Mouse (Mus musculus): ENCODE measurements at regions not wholly inside any gene's neighbourhood (a gene's known extent, or its start where the extent isn't known, plus 50 kb on each side); places are given as distances from the start of the nearest gene placed in this dataset.
A peak's percentile ranks its signal among the peaks of the same experiment; 100 is the strongest.

DNA sequence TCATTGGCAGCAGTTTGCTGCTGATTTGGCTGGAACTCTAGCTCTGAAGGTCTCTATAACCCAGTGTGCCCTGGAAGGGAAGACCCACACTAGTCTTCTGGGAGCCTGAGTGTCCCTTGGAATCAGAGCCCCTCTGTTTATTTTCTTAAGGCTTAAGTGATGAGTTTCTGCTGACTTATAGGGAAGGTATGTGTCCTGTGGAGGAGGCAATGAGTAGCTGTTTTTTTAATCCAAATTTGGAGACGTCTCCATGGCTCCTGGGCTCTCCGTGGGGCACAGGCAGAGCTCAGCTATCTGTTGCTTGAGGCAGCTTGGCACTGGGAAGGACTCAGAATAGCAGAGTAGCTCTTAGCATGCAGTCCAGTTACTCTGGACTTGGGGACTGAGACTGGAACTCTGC lies 146.4 kb downstream of the Ttc32 start:
- no peak for DNase-seq

DNA sequence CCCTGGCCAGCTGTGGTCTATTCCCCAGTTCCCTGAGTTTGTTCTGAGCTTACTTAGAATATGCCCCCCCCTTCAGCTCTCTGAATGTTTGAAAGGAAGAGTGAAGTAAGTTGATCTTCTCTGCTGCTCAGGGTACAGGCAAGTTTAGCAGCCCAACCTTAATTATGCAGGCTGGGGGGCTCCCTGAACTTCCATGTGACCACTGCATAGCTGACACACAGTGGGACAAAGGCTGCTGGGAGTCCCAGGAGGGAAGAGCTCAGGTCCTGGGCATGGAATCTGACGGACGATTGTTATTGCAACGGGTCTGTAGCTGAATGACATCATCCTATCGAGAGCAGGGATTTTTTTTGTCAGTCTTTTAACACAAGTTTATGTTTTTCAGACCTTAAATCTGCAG lies 148.8 kb downstream of the Ttc32 start:
- no peak for DNase-seq

DNA sequence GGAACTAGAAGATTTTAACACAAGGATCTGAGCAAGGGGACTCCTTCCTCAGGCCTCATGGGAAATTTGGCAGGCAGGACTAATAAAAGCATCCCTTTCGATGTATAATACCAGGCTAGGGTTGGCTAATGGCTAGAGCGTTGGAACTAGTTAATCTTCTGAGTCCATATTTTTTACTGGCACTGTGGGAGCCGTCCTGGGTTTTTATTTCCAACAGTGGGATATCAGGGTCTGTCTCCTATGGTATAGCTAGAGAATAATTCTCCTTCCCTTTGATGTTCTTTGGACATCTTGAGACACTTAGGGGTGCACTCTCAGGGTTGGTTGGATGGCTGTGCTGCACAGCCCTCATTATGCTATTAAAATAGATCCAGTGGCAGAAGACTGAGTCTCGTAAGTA lies 150.9 kb downstream of the Ttc32 start:
- no peak for DNase-seq

DNA sequence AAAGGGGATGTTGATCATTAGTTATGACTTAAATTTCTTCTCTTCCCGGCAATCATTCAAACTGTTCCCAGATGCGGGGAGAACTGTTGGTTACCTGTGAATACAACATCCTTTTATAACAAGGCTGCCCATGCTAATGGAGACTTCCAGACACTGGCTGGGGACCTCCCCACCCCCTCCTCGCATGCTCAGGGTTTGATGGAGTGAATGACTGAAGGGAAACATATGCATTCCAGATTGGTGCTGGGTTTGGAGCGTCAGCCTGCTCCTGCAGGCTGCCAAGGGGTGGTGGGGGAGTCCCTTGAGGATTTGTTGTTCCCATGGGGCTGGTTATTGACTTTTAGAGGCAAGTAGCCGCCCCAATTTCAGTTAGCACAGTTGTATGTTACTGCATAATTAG lies 161.9 kb downstream of the Ttc32 start:
- DNase-seq, result peak in 1 of 2 experiments; percentile 29

DNA sequence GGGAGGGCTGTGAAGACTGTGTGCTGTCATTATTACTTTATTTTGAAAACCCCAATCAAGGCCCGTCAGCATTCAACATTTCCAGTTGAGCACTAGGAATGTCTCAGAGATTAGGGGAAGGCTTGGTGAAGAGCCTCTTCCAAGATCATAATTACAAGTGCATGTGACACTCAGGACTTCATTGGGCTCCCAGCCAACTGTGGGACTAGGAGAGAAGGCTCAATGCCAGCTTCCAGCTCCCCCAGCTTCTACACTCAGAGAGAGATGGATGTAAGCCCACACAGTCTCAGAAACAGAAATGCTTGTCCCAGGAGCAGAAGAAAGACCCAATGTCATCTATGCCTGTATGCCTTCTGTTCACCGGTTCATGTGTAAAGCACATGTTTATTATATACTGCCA lies 169.5 kb downstream of the Ttc32 start:
- DNase-seq, result no peak

DNA sequence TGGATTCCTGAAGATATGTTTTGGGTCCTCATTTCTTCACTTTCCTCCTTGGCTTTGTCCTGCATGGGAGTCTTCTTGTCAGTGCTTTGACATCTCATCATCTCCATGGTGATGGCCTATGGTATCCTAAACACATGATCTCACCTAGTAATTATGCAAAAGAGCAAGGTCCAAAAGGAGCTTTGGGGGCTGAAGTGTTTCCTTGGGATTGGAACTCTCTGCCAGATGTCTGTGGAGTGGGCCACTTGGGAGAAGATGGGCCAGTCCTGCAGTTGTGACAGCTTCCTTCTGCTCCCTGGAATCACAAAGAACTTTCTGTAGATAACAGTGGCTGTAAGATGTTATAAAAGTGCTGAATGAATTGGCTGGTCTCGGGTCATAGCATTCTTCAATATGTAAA lies 182.4 kb downstream of the Ttc32 start:
- no peak for DNase-seq

DNA sequence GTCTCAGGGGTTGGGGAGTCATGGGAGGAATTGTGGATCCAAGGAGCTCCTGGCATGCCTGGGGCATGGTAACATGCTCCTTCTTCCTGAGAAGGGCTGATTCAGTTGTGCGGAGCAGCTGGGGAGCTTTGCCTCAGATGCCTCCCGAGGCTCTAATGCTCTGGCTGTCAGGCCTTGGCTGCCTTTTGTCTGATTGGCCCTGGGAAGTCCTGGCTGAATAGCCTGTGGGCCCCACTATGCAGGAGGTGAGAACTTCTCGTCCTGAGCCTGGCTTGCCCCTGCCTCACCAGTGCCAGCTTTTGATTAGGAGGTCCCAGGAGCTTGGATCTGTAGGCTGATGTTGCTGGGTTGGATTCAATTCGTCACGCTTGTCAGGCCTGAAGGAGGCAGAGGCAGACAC lies 195.2 kb downstream of the Ttc32 start:
- no peak for DNase-seq

DNA sequence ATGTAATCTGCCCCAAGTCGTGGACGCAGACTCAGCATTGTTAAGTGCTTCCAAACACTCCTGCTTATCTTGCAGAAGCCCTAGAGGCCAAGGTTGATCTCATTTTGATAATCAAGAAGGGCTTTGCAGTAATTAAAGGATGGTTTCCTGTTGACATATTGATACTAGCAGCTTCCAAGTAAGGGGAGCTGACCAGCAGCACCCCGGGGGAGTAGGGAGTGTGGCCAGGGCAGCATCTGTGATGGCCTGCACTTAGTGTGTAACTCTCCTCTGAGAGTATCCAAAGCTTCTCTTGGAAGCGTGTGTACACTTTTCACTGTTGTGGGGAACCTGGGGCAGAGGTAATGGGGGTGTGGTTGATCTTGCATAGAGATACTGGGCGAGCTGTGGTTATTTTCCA lies 198.1 kb downstream of the Ttc32 start:
- DNase-seq, result no peak

DNA sequence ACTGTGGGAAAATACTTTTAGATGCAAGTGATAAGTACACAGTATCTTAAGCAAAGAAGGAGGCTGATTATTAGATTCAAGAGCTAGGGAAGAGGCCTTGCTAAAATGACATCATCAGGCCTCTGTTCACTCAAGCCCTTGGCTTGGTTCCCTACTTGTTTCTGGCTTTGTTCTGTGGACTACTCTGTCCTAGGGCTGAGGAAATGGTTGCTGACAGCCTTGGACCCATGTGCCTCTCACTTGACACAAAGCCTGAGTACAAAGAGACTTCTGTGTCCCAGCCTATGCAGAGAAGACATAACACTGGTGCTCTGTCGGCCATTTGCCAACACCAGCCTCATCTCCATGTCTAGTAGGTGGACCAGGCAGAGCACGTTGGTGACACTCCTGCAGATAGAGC lies 198.7 kb downstream of the Ttc32 start:
- DNase-seq, result no peak

DNA sequence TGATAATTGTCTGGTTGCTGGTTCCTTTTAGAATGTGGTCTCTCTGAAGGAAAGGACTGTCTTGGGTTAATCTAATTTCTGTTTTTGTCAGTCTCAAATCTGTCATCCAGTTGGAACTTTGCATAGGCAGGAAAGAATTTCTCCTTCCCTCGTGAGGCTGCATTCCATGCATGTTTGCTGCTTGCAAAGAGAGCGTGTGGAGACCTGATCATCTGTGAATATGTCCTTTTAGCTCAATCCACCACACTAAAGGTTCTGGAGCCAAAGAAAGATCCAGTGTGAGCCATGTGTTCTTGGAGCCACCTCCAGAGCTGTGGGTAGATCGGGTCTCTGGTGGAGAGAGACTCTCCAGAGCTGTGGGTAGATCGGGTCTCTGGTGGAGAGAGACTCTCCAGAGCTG lies 200.2 kb downstream of the Ttc32 start:
- no peak for DNase-seq

DNA sequence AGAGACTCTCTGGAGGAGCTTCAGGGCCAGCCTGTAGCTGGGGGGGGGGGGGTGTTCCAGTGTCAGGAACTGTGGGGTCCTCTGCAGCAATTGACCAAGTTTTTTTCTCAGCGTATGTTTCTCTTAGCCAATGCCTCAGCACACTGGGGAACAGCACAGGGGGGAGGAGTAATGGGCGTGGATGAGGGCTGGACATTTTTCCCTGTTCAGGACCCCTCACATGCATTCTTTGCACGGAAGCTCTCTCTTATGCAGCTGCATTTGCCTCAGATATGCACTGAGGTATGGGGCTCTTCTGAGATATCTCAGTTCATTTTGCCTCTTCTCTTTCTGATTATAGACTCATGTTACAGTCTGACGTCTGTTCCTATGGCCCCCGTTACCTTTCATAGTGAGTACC lies 200.8 kb downstream of the Ttc32 start:
- DNase-seq, result no peak

DNA sequence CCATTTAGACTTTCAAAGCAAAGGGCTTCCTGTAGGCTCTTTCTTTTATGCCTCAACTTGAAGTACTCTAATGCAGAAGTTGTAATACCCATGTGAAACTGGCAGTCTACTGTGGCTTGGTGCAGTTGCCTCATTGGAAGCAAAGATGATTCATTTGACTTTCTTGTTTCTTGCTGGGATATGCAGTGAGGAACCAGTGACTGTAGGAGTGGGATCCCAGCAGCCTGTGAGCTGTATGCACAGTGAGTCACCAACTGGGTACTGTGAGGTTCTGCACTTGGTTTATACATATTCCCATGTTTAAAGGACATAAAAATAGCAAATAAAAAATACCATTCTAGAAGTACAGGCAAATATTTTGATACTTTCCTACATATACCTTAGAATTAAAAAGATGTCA lies 202.6 kb downstream of the Ttc32 start:
- no peak for DNase-seq

DNA sequence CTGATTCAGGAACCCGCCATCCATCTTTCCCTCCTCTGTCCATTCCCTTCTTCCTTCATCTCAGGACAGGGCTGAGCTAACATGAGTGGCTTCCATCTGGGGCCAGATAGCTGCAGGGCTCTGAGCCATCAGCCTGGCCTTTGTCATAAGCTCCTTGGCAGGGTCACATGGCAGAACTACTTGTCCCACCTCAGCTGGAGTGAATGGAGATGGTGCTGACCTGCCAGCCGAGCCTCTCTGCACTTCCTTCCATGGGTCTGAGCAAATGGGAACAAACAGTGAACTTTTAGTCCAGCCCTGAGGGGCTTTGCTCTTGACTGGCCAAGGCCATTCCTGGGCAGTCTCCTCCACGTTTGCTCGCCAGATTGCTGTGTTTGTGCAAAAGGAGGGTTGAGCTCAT lies 206.1 kb downstream of the Ttc32 start:
- peak in 1 of 2 experiments; percentile 32 for DNase-seq

DNA sequence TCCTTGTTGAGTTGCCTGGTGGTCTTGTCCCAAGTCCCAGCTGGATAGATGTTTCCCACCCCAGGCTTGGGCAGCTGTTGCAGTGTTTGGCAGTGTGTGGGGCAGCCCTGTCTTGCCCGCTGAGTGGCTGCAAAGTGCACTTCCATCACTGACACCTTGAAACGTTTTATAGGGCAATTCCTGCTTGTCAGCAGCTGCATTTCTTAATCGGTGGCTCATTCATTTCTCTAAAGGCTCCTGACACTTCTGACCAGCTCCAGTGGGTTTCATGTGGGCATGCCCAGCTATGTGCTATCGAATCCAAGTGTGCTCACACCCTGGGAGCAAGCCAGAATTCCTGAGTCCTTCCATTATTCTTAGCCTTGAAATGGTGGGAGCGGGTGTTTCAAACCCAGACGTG lies 207.7 kb downstream of the Ttc32 start:
- DNase-seq, result peak in 1 of 2 experiments; percentile 66

DNA sequence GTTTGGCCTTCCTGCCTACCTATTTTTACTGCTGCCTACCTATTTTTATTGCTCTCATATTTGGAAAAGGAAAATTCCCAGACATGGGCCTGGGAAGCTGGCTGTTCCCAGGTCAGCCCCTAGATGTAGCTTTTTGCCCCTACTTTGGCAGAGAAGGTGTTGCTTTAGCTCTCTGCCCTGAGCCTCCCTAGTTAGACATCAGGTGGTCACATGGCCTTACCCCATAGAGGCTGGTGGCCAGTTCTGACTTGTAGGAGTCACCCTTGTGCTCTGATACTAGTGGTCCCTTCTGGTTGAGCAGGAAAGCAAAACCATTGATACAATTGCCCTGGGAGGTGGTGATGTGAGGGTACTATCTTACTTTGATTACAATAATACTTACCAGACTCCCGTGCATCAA lies 208.2 kb downstream of the Ttc32 start:
- no peak for DNase-seq

DNA sequence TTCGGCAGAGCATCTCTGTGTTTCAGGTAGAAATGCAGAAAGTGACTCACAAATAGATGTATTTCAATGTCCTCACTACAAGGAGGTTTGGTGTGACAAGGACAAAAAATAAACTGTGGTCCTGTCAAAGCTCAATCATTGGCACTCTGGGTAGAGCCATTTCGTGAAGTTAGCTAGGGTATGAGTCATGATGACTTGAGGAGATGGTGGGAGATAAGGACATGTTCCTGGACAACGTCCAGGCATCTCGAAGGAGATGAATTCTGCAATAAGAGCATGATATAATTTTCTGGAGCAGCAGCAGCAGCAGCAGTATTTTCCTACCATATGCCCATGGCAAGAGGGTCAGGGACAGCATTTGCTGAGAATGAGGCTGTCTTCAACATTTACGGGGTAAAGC lies 217.7 kb downstream of the Ttc32 start:
- DNase-seq, result no peak

DNA sequence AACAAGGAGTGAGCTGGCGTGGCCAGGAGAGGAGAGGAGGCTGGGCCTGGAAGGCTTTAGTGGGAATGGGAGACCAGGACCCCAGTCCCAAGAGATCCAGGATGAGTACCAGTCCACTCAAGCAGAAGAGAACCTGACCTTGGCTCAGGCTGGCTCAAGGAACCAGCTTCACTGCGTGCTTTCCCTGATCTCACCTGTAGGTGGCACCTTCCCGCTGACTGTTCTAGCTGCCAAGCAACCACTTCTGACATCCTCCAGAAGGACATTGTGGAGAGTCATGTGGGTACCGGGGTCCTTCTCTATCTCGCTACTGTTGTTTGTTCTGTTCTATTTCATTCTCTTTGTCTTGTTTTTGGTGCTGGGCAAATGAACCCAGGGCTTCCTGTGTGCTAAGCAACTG lies 222.0 kb downstream of the Ttc32 start:
- DNase-seq, result peak; percentile 37 to 50

DNA sequence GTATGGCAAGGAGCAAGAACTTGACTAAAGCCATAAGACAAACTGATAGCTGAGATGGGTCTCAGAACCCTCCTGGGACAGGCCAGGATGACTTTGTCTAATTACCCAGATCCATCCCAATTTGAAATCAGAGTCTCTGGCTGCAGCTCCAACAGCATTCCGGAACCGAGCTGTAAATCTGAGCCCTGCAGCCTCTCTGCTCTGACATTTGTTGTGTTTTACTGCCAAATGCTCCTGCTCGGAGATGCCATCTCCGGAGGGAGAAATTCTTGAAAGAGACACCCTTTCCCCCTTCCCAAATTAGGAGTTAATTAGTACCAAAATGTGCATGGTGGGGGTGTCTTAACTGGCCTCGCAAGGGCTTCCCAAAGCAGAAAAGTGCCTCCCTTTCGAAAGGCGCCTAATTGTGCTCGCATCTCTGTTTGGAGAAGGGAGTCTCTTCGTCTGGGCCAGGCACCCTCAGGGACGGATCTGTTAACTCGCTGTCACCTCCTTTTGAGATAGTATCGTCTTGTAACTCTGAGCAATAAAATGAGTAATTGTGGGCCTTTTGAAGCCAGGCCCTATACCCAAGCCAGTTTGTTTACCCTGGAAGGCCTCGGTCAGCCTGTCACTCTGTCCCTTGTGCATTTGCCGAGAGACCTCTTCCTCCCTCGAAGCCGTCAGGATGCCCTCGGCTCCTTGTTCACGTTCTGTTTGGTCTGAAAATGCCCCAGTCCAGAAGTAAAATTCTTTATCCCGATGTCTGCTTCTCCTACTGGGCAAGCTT lies 223.7 kb downstream of the Ttc32 start:
- no peak for DNase-seq

DNA sequence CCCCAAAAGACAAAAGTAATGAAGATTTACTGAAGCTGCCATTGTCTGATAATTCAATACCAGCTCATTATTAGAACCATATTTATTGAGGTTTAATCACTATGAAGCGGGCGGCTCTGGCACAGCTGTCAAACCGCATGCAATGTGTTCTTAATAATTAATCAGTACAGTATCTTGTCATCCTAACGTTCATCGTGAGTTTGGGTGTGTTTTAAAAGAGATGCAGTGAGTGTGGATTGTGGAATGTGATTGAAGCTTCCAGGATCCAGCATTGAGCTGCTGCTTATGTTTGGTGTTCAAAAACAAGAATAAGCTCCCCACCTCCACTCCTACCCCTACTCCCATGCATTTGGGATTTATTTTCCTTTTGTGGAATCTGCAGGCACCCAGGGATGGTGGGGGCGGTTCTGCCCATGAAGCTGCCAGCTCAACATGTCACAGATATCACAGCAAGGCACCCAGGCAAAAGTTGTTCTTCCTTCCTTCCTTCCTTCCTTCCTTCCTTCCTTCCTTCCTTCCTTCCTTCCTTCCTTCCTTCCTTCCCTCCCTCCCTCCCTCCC lies 224.6 kb downstream of the Ttc32 start:
- no peak for DNase-seq

DNA sequence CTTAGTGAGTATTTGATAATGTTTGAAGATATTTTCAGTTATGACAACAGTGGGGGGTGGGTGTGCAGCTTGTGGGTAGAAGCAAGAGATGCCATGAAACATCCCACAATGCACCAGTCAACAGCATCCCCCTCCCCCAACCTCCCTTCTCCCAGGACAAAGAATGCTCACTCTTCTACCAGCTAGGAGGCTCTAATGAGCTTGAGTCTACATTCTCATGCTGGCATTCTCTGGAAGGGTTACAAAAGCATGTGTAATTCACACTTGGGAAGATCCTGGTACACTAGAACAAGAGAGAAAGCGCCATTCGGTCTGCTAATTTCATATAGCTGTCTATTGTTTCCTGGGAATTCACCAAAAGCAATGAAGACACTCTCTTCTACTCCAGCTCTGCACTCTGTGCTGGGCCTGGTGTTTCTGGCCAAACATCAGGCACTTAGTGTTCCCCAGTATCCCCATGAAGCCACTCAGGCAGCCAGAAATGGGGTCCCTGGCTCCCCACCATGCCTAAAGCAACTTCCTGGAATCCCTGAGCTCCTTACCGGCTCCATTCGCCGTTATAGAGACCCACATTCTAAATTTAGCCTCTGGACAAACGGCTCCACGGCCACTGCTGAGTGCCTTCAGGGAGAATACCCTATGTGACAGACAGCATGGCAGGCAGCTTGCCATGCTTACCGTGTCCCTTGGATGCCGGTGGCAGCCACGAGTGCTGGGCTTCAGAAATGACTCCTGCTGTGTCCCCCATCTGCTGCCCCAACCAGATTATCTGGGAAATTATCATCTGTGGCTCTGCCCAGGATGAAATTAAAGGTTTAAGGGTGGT lies 226.1 kb downstream of the Ttc32 start:
- no peak for DNase-seq

DNA sequence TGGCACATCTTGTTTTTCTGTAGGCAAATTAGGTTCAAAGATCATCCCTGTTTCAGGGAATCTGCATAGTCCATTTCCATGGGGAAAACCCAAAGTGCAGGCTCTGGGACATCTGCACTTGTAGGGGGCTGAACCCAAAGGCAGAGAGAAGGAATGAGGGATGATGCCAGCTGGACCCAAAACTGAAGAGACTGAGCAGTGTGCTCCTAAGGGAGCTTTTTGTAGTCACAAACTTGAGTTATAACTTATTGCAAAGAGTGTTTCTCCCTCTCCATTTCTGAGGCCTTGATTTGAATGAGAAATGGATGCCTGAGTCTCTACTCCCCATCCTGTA lies 226.7 kb downstream of the Ttc32 start:
- no peak for DNase-seq

DNA sequence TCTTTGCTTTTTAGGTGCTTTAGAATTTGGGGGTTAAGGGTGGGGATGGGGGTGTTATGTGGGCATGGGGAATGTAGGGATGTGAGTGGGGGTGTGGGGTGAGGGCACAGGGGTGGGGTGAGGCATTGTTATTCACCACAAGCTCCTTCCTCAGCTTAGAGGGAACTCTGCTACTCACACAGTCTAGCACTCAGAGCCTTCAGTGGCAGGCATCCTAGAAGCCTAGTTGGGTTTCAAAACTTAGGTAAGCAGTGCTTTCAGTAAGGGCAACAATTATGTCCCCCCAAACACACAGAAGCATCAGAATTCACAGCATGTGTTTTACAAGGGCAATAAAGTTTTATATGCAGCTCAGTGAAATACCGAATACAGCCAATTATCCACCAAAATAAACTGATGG lies 228.4 kb downstream of the Ttc32 start:
- DNase-seq, result no peak

DNA sequence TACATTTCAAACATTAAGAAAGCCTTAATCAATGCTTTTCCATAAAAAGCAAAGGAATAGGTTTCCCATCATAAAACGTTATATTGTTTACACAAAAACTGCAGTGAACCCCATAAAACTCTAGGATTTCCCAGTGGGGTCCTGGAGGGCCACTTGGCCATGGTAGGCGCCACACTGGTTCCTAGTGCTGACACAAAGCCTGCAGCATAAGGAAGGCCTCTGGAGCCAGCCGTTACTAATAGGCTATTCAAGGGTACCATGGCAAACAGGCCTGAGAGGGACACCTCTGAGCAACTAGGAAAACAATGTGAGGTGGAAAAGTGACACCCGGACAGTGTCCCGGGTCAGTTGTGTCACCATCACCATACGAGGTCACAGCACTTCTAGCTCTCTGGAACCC lies 231.9 kb downstream of the Ttc32 start:
- DNase-seq, result no peak

DNA sequence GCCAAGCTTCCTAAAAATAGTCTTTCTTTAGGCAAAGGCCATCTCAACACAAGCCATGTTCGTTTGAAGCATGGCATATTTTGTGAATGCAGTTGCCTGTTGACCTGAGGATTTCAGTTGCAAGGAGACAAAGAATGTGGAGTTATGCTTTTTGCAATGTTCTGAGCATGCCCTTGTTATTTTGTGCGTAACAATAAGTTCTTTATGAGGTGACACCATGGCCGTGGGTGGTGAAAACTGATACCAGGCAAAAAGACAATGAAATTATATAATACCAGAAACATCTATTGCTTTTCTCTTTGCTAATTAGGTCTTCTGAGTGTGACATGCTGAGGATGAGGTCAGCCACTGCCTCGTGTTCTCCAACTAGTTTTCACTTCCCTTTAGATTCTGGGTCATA lies 236.4 kb downstream of the Ttc32 start:
- no peak for DNase-seq
